Mouse (Mus musculus) T-cell, adult 2 months (primary cell): Measurements from ENCODE around the gene Itgad.

Experiments
- DNase-seq: peaks from one replicate; pipeline ENCODE4 v3.0.0; 2022; ENCODE audit warnings: low spot score

The Itgad gene

DNA sequence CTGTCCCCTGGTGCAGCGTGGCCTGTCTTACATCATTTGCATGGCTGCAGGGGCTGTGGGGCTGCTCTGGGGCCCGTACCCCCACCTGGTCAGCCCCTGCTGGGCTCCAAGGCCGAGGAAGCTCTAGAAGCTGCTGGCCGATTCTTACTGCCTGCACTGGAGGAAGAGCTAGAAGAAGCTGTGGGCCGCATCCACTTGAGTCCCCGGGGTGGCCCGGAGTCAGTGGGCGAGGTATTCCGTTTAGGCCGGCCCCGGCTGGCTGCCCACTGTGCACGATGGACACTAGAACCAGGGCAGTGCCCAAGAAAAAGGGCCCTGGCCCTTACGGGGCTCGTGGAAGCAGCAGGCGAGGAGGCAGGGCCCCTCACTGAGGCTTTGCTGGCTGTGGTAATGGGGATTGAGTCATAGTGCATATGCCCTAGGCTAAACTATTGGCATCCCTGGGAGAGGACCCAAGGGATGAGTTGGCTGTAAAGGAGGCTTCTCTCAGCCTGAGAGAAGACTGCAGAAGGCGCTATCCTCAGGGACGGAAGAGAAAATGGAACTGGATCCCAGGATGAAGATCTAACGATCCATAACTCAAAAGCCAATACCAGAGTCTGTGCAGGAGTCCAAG, 90.3 kb downstream of the Itgad start:
- no peak for DNase-seq

DNA sequence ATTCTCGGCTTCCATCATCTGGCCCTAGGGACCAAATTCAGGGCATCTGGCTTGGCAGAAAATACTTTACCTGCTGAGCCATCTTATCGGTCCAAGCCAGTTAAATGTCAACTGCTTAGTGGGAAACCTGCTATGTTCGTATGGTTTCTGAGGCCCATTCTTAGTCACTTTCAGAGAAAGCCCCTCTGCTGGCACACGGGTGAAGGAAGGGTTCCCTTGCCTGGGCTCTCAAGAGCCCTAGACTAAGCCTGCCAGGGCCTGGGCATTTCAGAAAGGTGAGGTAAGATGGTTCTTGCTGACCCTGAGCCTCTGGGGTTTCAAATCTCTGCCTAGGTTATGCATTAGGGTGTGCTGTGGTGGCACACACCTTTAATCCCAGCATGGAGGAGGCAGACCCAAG, 91.4 kb downstream of the Itgad start:
- DNase-seq, result no peak

DNA sequence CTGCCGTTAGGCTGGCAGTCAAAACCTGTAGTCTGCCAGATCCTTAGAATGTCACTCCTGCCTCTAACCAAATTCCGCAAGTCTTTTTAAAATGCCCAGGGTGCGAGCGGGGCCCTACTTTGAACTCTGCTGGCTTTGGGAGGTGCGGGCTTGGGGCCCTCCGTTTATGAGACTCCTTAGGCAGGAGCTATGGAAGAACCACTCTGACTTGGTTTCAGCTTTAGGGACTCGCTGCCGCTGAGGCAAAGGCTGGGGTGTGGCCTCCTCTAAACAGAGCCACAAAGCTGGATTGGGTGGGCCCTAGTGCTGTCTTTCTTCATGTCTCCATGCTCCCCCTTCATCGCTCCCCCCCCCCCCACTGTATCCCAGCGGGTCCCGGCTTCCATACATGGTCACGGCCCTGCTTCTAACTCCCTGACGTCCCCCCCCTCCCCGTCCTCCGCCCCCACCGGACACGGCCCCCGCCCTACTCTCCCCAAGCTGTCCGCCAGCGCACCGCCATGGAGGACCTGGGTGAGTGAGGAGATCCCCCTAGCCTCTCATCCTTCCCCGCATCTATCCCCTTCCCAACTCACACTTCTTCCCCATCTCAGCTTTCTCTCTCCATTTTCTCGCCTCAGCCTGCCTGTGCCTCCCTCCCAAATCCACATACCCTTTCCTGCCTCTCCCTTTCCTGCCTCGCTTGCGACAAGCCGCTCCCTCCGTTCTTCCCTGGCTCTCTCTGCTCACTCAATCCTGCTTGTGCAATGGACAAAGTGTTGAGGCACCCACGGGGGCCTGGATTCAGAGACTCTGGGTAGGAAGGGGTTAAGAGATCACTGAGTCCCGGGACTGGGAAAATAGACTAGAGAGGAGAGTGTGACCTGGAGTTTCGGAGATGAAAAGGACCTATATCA, 92.6 kb downstream of the Itgad start, which contains the start of gene Tgfb1i1:
Gene Tgfb1i1, plus strand, starts transcription at position 317 of the 896 bp plus-strand sequence.
- DNase-seq, result no peak

DNA sequence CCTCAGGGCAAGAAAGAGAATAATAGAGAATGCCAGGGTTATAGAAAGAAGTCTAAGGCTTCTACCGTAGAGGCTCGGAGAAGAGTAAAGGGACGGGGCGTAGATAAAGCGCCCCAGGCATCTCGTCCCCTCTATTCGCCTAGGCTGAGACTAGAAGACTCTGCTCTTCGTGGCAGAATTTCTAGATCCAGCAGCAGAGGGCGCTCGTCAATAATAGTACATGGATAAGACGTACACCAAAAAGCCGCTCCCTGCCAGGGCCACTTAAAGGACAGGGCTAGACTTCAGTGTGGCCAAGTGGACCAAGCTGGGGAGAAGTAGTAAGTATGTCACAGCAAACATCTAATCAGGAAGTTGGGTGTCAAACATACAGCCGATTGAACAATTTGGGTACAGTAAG, 93.3 kb downstream of the Itgad start:
- DNase-seq, result peak; percentile 64

DNA sequence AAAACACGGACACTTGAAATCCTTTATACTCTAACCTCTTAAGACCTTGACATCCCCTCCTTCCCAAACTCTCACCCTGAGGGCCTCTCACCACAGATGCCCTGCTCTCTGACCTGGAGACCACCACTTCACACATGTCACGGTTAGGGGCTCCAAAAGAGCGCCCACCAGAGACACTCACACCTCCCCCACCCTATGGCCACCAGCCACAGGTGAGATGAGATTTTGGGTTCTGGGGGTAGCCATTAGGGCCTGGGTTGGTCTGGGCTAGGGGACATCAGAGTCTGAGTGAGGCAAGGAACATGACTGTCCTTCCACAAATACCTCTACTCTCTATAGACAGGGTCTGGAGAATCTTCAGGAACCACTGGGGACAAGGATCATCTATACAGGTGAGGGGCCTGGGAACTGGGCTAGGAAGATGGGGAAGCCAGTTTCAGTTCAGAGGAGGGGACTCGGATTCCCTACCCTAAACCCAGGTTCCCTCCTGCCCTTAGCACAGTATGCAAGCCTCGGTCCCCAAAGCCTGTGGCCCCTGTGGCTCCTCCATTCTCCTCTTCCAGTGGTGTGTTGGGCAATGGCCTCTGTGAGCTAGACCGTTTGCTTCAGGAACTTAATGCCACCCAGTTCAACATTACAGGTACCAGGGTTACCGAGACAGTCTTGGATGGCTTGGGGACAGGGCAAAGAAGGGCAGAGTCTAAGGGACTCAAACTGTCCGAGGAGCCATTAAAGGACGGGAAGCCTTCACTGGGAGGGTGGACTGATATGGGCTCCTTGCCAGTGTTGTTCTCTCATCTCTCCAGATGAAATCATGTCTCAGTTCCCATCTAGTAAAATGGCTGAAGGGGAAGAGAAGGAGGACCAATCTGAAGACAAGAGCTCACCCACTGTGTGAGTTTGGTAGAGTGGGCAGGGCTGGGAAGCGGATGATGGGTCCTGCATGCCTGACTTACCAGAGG, 94.2 kb downstream of the Itgad start:
- DNase-seq, result no peak

DNA sequence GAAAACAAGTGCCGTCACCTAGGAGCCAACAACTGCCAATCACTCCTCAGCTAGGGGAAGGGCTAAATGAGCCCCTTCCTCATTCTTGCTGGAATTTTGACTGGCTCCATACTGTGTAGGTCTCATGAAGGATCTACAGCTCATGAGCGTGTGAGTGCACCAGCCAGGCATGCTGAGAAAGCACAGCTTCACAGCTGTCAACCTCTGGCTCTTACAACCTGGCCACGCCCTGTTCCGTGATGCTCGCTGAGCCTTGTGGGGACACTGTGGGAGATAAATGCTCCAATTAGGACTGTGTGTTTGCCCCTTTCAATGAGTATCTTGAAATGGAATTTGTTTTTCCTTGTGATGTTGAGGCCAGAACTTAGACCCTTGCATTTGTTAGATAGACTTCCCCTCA, 95.8 kb downstream of the Itgad start:
- no peak for DNase-seq

DNA sequence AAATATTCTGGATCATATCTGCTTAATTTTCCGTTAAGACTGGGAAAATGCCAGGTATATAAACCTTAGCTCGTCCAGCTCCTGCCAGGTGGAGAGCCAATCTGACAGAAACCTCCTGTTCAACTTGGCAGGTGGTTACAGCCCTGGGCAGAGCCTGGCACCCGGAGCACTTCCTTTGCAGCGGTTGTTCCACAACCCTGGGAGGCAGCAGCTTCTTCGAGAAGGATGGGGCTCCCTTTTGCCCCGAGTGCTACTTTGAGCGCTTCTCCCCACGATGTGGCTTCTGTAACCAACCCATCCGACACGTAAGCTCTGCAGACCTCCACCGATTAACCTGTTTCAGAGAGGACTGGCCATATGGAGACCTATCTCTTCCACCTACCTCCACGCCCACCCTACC, 97.8 kb downstream of the Itgad start:
- DNase-seq, result no peak

DNA sequence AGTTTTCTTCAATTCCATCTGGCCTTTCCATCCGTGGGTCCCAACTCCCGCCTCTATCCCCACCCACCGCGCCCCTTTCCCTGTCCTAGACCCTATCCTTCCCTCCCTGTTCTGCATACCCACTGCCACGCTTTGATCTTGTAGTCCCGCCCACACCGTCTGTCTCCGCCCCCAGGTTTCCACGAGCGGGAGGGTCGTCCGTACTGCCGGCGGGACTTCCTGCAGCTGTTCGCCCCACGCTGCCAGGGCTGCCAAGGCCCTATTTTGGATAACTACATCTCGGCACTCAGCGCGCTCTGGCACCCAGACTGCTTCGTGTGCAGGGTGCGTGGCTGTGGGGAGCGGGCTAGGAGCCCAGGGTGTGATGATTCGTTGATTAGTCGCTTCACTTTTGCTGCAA, 98.4 kb downstream of the Itgad start:
- peak; percentile 59 for DNase-seq

DNA sequence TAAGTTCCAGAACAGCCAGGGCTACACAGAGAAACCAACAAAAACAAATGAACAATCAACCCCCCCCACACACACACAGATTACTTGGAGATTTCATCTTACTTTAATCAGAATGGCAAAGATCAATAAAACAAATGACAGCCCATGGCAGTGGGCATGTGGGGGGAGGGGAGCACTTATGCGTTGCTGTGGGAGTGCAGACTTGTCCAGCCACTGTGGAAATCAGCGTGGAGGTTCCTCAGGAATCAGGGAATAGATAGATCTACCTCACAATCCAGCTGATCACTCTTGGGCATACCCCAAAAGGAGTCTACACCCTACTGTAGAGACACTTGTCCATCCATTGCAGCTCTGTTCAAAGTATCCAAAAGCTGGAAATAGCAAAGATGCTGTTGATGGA, 100.8 kb downstream of the Itgad start:
- no peak for DNase-seq

DNA sequence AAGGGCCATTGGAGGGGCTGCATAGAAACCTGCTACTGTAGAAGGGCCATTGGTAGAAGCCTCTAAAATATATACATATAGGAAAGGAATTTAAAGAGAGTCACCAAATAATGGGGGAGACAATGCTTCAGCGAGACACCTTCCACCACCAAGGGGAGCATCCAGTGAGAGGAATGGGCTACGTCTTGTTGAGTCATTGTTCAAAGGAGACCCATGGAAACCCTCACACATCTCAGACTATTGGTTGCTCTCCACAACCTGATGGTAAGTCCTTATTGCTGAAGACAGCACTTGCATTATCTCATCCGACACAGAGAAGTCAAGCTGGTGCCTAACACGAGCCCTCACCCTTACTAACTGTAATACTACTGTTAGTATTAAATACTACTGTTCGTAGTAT, 101.6 kb downstream of the Itgad start:
- DNase-seq, result no peak

DNA sequence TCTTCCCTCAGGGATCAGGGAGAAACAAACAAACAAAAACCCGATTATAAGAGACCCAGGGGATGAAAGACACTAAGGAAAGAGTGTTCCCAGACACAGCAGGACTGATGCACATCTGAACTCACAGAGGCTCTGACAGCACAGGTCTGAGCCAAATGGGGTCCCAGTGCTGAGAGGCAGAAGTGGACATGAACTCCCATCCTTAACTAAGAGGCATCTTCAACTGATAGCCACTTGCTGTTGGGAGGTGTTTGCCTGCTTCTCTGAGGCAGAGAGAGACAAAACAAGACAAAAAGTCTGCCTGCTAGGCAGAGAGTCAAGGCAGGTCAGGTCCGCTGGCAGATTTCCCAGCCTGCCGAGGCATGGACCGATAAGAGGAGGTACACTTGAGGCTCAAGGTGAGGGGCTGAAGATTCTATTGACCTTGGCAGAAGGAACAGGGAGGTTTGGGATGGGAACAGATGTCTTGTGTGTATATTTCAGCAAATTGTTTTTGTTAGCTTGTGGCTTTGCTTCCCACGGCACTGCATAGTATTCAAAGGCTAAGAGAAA, 102.7 kb downstream of the Itgad start:
- no peak for DNase-seq

DNA sequence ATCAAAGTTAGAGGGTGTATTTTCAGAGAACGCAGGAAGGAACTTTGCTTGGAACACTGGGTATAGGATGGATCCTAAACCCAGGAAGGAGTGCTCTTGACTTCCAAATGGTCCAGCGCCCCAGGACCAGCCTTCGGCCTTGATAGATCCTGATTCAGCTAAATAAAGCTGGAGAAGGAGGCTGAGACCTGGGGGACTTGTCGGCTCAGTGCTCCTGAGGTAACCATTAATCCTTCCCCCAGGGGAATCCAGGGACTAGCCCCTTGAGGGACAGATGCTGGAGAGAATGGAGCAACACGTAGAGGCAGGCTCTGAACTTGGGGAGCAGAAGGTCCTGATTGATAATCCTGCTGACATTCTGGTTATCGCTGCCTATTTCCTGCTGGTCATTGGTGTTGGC, 111.2 kb downstream of the Itgad start, which contains the start of gene Slc5a2:
Gene Slc5a2, plus strand, starts transcription at position 247 of the 400 bp plus-strand sequence.
- DNase-seq, result no peak

DNA sequence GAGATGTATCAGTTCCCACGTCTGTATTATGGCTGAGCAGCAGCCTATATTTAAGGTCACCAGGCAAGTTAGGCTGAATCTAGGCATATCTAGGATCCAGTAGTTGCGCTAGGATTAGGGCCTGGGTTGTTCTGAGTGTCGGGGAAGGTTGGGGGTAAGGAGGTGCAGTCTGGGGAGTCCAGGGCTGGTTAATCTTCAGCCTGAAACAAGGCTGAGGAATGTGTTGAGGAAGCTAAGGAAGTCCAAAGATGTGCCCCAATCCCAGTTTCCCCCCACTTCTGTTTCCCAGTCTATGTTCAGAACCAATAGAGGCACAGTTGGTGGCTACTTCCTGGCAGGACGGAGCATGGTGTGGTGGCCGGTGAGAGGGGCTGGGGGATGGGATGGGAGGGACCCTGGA, 111.9 kb downstream of the Itgad start:
- DNase-seq, result no peak

DNA sequence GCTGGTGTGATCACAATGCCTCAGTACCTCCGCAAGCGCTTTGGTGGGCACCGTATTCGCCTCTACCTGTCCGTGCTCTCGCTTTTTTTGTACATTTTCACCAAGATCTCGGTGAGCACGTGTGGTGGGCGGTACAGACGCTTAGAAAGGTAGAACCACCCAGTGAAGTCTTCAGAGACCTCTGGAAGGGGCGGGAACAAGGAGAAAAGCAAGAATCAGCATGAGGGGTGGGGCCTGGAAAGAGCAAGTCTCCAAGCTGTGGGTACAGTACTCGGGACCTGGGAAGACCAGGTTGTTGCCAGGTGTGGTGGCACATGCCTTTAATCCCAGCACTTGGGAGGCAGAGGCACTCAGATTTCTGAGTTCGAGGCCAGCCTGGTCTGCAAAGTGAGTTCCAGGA, 113.2 kb downstream of the Itgad start:
- no peak for DNase-seq

DNA sequence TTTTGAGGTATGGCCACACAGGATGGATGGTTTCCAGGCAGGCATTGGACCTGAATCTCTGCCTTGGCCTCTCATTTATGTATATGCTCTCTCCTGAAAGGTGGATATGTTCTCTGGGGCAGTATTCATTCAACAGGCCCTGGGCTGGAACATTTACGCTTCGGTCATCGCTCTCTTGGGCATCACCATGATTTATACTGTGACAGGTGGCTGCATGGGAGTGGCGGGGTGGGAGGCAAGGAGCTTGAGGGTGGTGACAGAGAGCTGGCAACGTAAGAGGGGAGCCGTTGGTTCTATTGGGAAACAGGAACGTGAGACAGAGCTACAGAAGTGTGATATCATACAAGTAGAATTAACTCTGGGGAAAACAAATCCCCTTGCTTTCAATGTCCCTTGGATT, 113.6 kb downstream of the Itgad start:
- DNase-seq, result no peak

DNA sequence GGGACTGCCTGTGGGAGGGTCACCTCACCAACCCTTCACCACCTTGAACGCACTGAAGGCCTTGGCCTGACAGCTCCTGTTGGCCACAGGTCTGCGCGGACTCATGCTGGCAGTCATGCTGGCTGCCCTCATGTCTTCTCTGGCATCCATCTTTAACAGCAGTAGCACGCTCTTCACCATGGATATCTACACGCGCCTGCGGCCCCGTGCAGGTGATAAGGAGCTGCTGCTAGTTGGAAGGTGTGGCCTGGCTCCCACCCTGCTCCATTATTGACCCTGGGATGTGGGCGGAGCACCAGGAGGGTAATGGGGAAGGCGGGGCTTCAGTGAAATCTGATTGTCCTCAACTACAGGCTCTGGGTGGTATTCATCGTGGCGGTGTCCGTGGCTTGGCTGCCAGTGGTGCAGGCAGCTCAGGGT, 116.3 kb downstream of the Itgad start:
- no peak for DNase-seq

DNA sequence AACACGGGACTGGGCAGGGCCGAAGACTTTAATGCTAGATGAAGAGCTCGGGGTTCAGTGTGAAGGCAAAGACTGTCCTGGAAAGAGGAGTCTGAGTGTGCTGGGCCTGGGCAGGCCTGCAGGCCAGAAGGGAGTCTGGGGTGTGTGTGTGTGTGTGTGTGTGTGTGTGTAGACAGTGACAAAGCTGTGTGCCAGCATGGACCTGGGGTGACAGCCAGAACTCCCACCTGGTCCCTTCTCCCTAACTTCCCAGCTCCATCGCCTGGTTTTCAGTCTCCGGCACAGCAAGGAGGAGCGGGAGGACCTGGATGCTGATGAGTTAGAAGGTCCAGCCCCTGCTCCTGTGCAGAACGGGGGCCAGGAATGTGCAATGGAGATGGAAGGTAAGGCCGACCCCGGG, 117.3 kb downstream of the Itgad start:
- no peak for DNase-seq
